Mouse (Mus musculus): Measurements from ENCODE around the gene Ftl1-ps1. TPM values are rescaled to one million over a fixed set of nuclear protein-coding genes. Genes with fewer than 3 reads are reported as not detected.

The Ftl1-ps1 gene
- 95.2 and 103 TPM in 2 replicates for polyA plus RNA-seq (2016; fragmentation: Nextera tagmentation; extraction: Ambion mirVana)

- Histone ChIP-seq H3K36me3 (no peaks in the 10 kb centered on the region), H3K9me3 (no peaks in the 10 kb centered on the region), H3K27ac (replicated peaks) (no peak within 1 kb of the TSS), H3K4me1 (no peaks in the 10 kb centered on the region), H3K4me2 (replicated peaks) (peak within 1 kb of the TSS; percentile 19; the same call in 1 of the 2 replicates), H3K9ac (replicated peaks) (no peak within 1 kb of the TSS), H3K27me3 (no peaks in the 10 kb centered on the region), H3K4me3 (no peak within 1 kb of the TSS)
- WGBS: 11% methylated on average over 11 of the region's 11 CpGs
- ATAC-seq (ENCODE audit: low FRiP score, low read depth): no peak
These were observed at the start of gene Ftl1-ps1 for GRCm38 (mm10) chr13:74399298-74399839. Gene Ftl1-ps1 (plus strand): TSS chr13:74399694.

- Histone ChIP-seq H3K36me3 (peaks cover 13% of the 10 kb centered on the region), H3K4me2 (replicated peaks) (peak overlapping the region; percentile 78), H3K4me1 (peaks cover 20% of the 10 kb centered on the region), H3K9ac (replicated peaks) (peak overlapping the region; percentile 92), H3K27ac (replicated peaks) (peak overlapping the region; percentile 43; the same call in 1 of the 2 replicates), H3K4me3 (peak overlapping the region; percentile 83), H3K27me3 (no peaks in the 10 kb centered on the region), H3K9me3 (no peaks in the 10 kb centered on the region)
- peak; percentile 64 for ATAC-seq (ENCODE audit: low FRiP score, low read depth)
- 2% methylated on average over 15 of the region's 15 CpGs for WGBS
These were observed 49.0 kb upstream of the Ftl1-ps1 start for GRCm38 (mm10) chr13:74350435-74350906.

- Histone ChIP-seq H3K4me3 (no peak overlapping the region), H3K9ac (replicated peaks) (no peak overlapping the region), H3K4me1 (no peaks in the 10 kb centered on the region), H3K9me3 (no peaks in the 10 kb centered on the region), H3K27ac (replicated peaks) (no peak overlapping the region), H3K4me2 (replicated peaks) (no peak overlapping the region), H3K27me3 (no peaks in the 10 kb centered on the region), H3K36me3 (peaks cover 65% of the 10 kb centered on the region)
- no peak for ATAC-seq (ENCODE audit: low FRiP score, low read depth)
- 94% methylated on average over 13 of the region's 13 CpGs for WGBS
These were observed 43.0 kb upstream of the Ftl1-ps1 start for GRCm38 (mm10) chr13:74356491-74356890.

GRCm38 (mm10) chr13:74362218-74362617 lies 37.3 kb upstream of the Ftl1-ps1 start:
- ATAC-seq (ENCODE audit: low FRiP score, low read depth): no peak
- H3K36me3 ChIP-seq: peaks cover 37% of the 10 kb centered on the region
- H3K4me1 ChIP-seq: no peaks in the 10 kb centered on the region
- no peak overlapping the region for H3K4me2 ChIP-seq (replicated peaks)
- H3K4me3 ChIP-seq: no peak overlapping the region
- no peaks in the 10 kb centered on the region for H3K27me3 ChIP-seq
- no peaks in the 10 kb centered on the region for H3K9me3 ChIP-seq
- no peak overlapping the region for H3K9ac ChIP-seq (replicated peaks)
- 86% methylated on average over 2 of the region's 2 CpGs for WGBS
- no peak overlapping the region for H3K27ac ChIP-seq (replicated peaks)

DNA sequence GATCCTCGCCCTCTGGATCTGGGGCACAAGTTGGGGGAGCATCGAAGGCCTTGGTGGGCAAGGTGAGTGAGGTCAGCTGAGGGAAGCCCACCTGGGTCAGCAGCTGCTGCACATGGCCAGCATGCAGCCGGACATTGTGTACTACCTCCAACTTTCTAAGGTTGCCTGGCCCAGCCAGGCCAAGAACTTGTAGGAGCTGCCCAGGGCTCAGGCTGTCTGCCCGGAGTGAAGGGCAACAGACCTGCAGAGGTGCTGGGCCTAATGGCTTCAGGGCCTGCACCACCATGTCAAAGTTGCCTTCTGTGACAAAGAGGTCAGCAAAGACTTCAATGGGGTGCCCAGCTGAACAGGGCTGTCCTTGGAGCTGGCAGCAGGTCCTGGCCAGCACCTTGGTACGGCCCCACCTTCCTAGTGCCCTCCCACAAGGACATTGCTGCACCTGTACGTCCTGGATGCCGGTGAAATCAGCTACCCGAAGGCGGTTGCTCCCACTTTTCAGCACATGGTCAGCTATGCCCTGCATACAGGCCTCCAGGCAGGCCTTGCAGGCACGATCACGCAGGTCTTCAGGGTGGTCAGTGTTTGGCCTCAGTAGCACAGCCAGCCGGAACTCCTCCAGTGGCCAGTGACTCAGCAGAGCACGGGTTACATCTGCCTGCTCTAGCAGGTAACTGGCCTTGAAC lies 36.2 kb upstream of the Ftl1-ps1 start:
- no peaks in the 10 kb centered on the region for H3K9me3 ChIP-seq
- H3K27ac ChIP-seq (replicated peaks): no peak overlapping the region
- no peak overlapping the region; the same call in 1 of the 2 replicates for H3K9ac ChIP-seq (replicated peaks)
- no peaks in the 10 kb centered on the region for H3K27me3 ChIP-seq
- H3K4me3 ChIP-seq: no peak overlapping the region
- 95% methylated on average over 13 of the region's 13 CpGs for WGBS
- H3K36me3 ChIP-seq: peaks cover 27% of the 10 kb centered on the region
- ATAC-seq (ENCODE audit: low FRiP score, low read depth): 0 out of 2 replicates have a peak, but pooled peaks have one; percentile 9
- no peaks in the 10 kb centered on the region for H3K4me1 ChIP-seq
- H3K4me2 ChIP-seq (replicated peaks): no peak overlapping the region

- Histone ChIP-seq H3K4me3 (no peak within 1 kb of the TSS), H3K36me3 (peaks cover 22% of the 10 kb centered on the region; the same call in 1 of the 2 replicates), H3K4me1 (no peaks in the 10 kb centered on the region), H3K9ac (replicated peaks) (no peak within 1 kb of the TSS; the same call in 1 of the 2 replicates), H3K27ac (replicated peaks) (no peak within 1 kb of the TSS), H3K27me3 (no peaks in the 10 kb centered on the region), H3K9me3 (no peaks in the 10 kb centered on the region), H3K4me2 (replicated peaks) (no peak within 1 kb of the TSS)
- no peak for ATAC-seq (ENCODE audit: low FRiP score, low read depth)
- 86% methylated on average over 8 of the region's 8 CpGs for WGBS
These were observed 35.6 kb upstream of the Ftl1-ps1 start, which contains the start of gene Lrrc14b for GRCm38 (mm10) chr13:74363859-74364235. Gene Lrrc14b (minus strand): TSS chr13:74364005.

GRCm38 (mm10) chr13:74381533-74382276 lies 17.8 kb upstream of the Ftl1-ps1 start:
- Histone ChIP-seq H3K36me3 (no peaks in the 10 kb centered on the region), H3K4me3 (no peak overlapping the region), H3K4me2 (replicated peaks) (no peak overlapping the region), H3K27me3 (no peaks in the 10 kb centered on the region), H3K9ac (replicated peaks) (no peak overlapping the region), H3K4me1 (peaks cover 11% of the 10 kb centered on the region; the same call in 1 of the 2 replicates), H3K27ac (replicated peaks) (no peak overlapping the region), H3K9me3 (no peaks in the 10 kb centered on the region)
- 83% methylated on average over 10 of the region's 10 CpGs for WGBS
- no peak for ATAC-seq (ENCODE audit: low FRiP score, low read depth)

- H3K9ac ChIP-seq (replicated peaks): no peak overlapping the region
- H3K9me3 ChIP-seq: no peaks in the 10 kb centered on the region
- peaks cover 11% of the 10 kb centered on the region; the same call in 1 of the 2 replicates for H3K4me1 ChIP-seq
- no peak for ATAC-seq (ENCODE audit: low FRiP score, low read depth)
- WGBS: 73% methylated on average over 3 of the region's 3 CpGs
- H3K27ac ChIP-seq (replicated peaks): no peak overlapping the region
- no peak overlapping the region for H3K4me3 ChIP-seq
- H3K27me3 ChIP-seq: no peaks in the 10 kb centered on the region
- H3K4me2 ChIP-seq (replicated peaks): no peak overlapping the region
- H3K36me3 ChIP-seq: no peaks in the 10 kb centered on the region
These were observed 17.2 kb upstream of the Ftl1-ps1 start for GRCm38 (mm10) chr13:74382289-74382688.

- Histone ChIP-seq H3K4me2 (replicated peaks) (peak overlapping the region; percentile 57), H3K4me1 (no peaks in the 10 kb centered on the region), H3K27ac (replicated peaks) (no peak overlapping the region), H3K36me3 (no peaks in the 10 kb centered on the region), H3K4me3 (peak overlapping the region; percentile 49), H3K27me3 (no peaks in the 10 kb centered on the region), H3K9ac (replicated peaks) (no peak overlapping the region), H3K9me3 (no peaks in the 10 kb centered on the region)
- 69% methylated on average over 6 of the region's 6 CpGs for WGBS
- ATAC-seq (ENCODE audit: low FRiP score, low read depth): no peak
These were observed 9.8 kb upstream of the Ftl1-ps1 start for GRCm38 (mm10) chr13:74389730-74390129.

GRCm38 (mm10) chr13:74390371-74390990 lies 9.0 kb upstream of the Ftl1-ps1 start, which contains the start of gene Zfp72:
Gene Zfp72 (minus strand): TSS chr13:74390836.
- ATAC-seq (ENCODE audit: low FRiP score, low read depth): peak; percentile 86
- Histone ChIP-seq H3K4me1 (no peaks in the 10 kb centered on the region), H3K27me3 (no peaks in the 10 kb centered on the region), H3K27ac (replicated peaks) (no peak within 1 kb of the TSS), H3K36me3 (no peaks in the 10 kb centered on the region), H3K9me3 (no peaks in the 10 kb centered on the region), H3K4me2 (replicated peaks) (peak within 1 kb of the TSS; percentile 57), H3K9ac (replicated peaks) (peak within 1 kb of the TSS; percentile 46; the same call in 1 of the 2 replicates), H3K4me3 (peak within 1 kb of the TSS; percentile 49)
- 2% methylated on average over 14 of the region's 14 CpGs for WGBS

DNA sequence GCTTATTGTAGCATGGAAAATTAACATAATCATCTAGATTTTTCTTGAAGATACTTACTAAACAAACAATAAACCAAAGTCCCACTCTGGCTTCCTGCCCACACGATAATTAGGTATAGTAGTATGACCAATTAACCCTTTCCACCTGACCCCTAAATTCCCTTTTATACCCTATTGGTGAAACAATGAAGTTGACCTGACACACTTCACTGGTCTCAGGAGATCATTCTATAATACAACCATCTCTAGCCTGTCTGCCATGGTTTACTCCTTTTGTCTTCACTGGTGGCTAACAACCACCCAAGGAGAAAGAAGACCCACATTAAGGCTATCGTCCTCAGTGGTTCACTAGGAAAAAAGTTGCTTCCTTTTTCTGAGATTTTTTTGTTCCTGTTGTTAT lies 8.3 kb upstream of the Ftl1-ps1 start:
- no peak overlapping the region for H3K9ac ChIP-seq (replicated peaks)
- WGBS: 86% methylated on average over 2 of the region's 2 CpGs
- no peaks in the 10 kb centered on the region for H3K27me3 ChIP-seq
- H3K9me3 ChIP-seq: no peaks in the 10 kb centered on the region
- H3K36me3 ChIP-seq: no peaks in the 10 kb centered on the region
- peak; percentile 45; the same call in 1 of the 2 replicates for ATAC-seq (ENCODE audit: low FRiP score, low read depth)
- H3K4me2 ChIP-seq (replicated peaks): no peak overlapping the region
- no peak overlapping the region for H3K27ac ChIP-seq (replicated peaks)
- no peaks in the 10 kb centered on the region for H3K4me1 ChIP-seq
- no peak overlapping the region for H3K4me3 ChIP-seq
